Mouse (Mus musculus) thymus, adult 2 months (tissue): Measurements from ENCODE around the gene Slc9b1.

ENCODE experiments used
- CTCF ChIP-seq: fragments of 200-500 bp; IDR thresholded peaks from 2 replicates; pipeline ENCODE4 v1.5.1; 2012; ENCODE audit warnings: mild to moderate bottlenecking, control low read depth, low read length, moderate library complexity, borderline replicate concordance; ENCODE audit not compliant: control insufficient read depth, poor library complexity, insufficient read depth; ENCODE audit errors: extremely low read depth
- POLR2A ChIP-seq: fragments of 200-500 bp; IDR thresholded peaks from 2 replicates; pipeline ENCODE4 v1.6.1; 2012; ENCODE audit warnings: mild to moderate bottlenecking, low read length, control low read depth, moderate library complexity; ENCODE audit not compliant: control insufficient read depth, poor library complexity, insufficient read depth; ENCODE audit errors: extremely low read depth

GRCm38 (mm10) chr3:135407351-135407750 is 59.5 kb downstream of the Slc9b1 start:
- TF ChIP-seq POLR2A, result no peak
- TF ChIP-seq CTCF, result no peak
